Mouse (Mus musculus) urinary bladder, postnatal 10 days (tissue): ENCODE results near the gene Grin2b.
"Not testable (repeated sequence)": the region's sequence is repeated elsewhere in the genome, so short reads cannot be mapped to it uniquely, and the experiment has no call there.

ENCODE experiments used
- DNase-seq: peaks from one replicate; pipeline ENCODE4 v3.0.0; 2022; ENCODE audit warnings: low spot score

Gene Grin2b

GRCm38 (mm10) chr6:135900410-135900809 is 272.9 kb downstream of the Grin2b start:
- DNase-seq = no peak

- DNase-seq = no peak
These were observed 274.1 kb downstream of the Grin2b start for GRCm38 (mm10) chr6:135899225-135899624.

GRCm38 (mm10) chr6:135894793-135895228 is 278.5 kb downstream of the Grin2b start:
- no peak for DNase-seq

- DNase-seq = no peak
These were observed 290.7 kb downstream of the Grin2b start for GRCm38 (mm10) chr6:135882611-135883010.

- no peak for DNase-seq
These were observed 297.1 kb downstream of the Grin2b start for GRCm38 (mm10) chr6:135876163-135876726.

GRCm38 (mm10) chr6:135874626-135875025 is 298.7 kb downstream of the Grin2b start:
- no peak for DNase-seq

GRCm38 (mm10) chr6:135865832-135866231 is 307.5 kb downstream of the Grin2b start:
- DNase-seq = no peak

GRCm38 (mm10) chr6:135863965-135864364 is 309.3 kb downstream of the Grin2b start:
- DNase-seq = no peak

GRCm38 (mm10) chr6:135859502-135859901 is 313.8 kb downstream of the Grin2b start:
- no peak for DNase-seq

- DNase-seq = no peak
These were observed 319.1 kb downstream of the Grin2b start for GRCm38 (mm10) chr6:135854173-135854591.

GRCm38 (mm10) chr6:135843755-135844154 is 329.6 kb downstream of the Grin2b start:
- no peak for DNase-seq

- DNase-seq = no peak
These were observed 337.0 kb downstream of the Grin2b start for GRCm38 (mm10) chr6:135836353-135836752.

- no peak for DNase-seq
These were observed 339.8 kb downstream of the Grin2b start for GRCm38 (mm10) chr6:135833542-135833941.

GRCm38 (mm10) chr6:135832041-135832440 is 341.3 kb downstream of the Grin2b start:
- no peak for DNase-seq

- no peak for DNase-seq
These were observed 342.3 kb downstream of the Grin2b start for GRCm38 (mm10) chr6:135831032-135831431.

- no peak for DNase-seq
These were observed 343.9 kb downstream of the Grin2b start for GRCm38 (mm10) chr6:135829458-135829857.

GRCm38 (mm10) chr6:135828976-135829375 is 344.3 kb downstream of the Grin2b start:
- DNase-seq = no peak

- no peak for DNase-seq
These were observed 345.4 kb downstream of the Grin2b start for GRCm38 (mm10) chr6:135827942-135828341.

- no peak for DNase-seq
These were observed 346.0 kb downstream of the Grin2b start for GRCm38 (mm10) chr6:135827317-135827716.

GRCm38 (mm10) chr6:135826776-135827175 is 346.5 kb downstream of the Grin2b start:
- DNase-seq = not testable (repeated sequence)

- no peak for DNase-seq
These were observed 355.9 kb downstream of the Grin2b start for GRCm38 (mm10) chr6:135817391-135817790.

GRCm38 (mm10) chr6:135813755-135814154 is 359.6 kb downstream of the Grin2b start:
- DNase-seq = no peak

- no peak for DNase-seq
These were observed 367.9 kb downstream of the Grin2b start for GRCm38 (mm10) chr6:135805436-135805835.

- no peak for DNase-seq
These were observed 373.4 kb downstream of the Grin2b start for GRCm38 (mm10) chr6:135799949-135800348.
